Mouse (Mus musculus) spleen, adult 2 months (tissue): ENCODE measurements around the gene Ndufa13. TPM values are rescaled to one million over a fixed set of nuclear protein-coding genes. Genes with fewer than 3 reads are reported as not detected.

ENCODE experiments used
- DNase-seq, 2 experiments: peaks; one replicate each; pipeline versions ENCODE4 v3.0.0 to v3.0.0-alpha.2; 2012 to 2021; ENCODE audit warnings: low spot score in 2 of 2, low read depth in 1 of 2
- H3K27ac ChIP-seq: fragments of 200-500 bp; 2 replicates; pipeline ENCODE4 v1.5.1; 2012; ENCODE audit warnings: low read length, inconsistent platforms; ENCODE audit not compliant: insufficient read depth
- H3K27me3 ChIP-seq: fragments of 200-500 bp; 2 replicates; pipeline ENCODE4 v1.6.1; 2012; ENCODE audit warnings: mild to moderate bottlenecking, moderate library complexity, low read length, inconsistent platforms; ENCODE audit not compliant: control insufficient read depth, insufficient read depth
- H3K36me3 ChIP-seq: fragments of 200-500 bp; 2 replicates; pipeline ENCODE4 v1.6.1; 2012; ENCODE audit warnings: mild to moderate bottlenecking, low read length, inconsistent platforms; ENCODE audit not compliant: control insufficient read depth, insufficient read depth
- H3K4me1 ChIP-seq: fragments of 200-500 bp; 2 replicates; pipeline ENCODE4 v1.6.1; 2011; ENCODE audit warnings: inconsistent platforms; ENCODE audit not compliant: control insufficient read depth, insufficient read depth, insufficient read length
- H3K4me3 ChIP-seq: fragments of 200-500 bp; 2 replicates; pipeline ENCODE4 v1.5.1; 2011; ENCODE audit warnings: mild to moderate bottlenecking, inconsistent platforms; ENCODE audit not compliant: insufficient read depth, insufficient read length; ENCODE audit errors: extremely low read depth
- CTCF ChIP-seq: fragments of 200-500 bp; IDR thresholded peaks from 2 replicates; pipeline ENCODE4 v1.5.1; 2011; ENCODE audit warnings: mild to moderate bottlenecking, inconsistent platforms; ENCODE audit not compliant: insufficient read depth, insufficient read length, insufficient replicate concordance; ENCODE audit errors: extremely low read depth
- POLR2A ChIP-seq: fragments of 200-500 bp; IDR thresholded peaks from 2 replicates; pipeline ENCODE4 v1.6.1; 2011; ENCODE audit warnings: low read depth, low read length, inconsistent platforms
- WGBS: fragments of 180-500 bp; shearing (Covaris S2); methylation state at CpG from one replicate; pipeline ENCODE4 v1.1.7; 2018; 5-methylcytosine and 5-hydroxymethylcytosine counted together
- polyA plus RNA-seq: library from polyadenylated mRNA; depleted of rRNA; stranded (reverse); fragments of >200 nt; gene quantifications from 2 replicates; pipeline ENCODE4 v1.2.3, GENCODE M21; 2012

Gene Ndufa13
- polyA plus RNA-seq, 1 experiment = 53.8 TPM

DNA sequence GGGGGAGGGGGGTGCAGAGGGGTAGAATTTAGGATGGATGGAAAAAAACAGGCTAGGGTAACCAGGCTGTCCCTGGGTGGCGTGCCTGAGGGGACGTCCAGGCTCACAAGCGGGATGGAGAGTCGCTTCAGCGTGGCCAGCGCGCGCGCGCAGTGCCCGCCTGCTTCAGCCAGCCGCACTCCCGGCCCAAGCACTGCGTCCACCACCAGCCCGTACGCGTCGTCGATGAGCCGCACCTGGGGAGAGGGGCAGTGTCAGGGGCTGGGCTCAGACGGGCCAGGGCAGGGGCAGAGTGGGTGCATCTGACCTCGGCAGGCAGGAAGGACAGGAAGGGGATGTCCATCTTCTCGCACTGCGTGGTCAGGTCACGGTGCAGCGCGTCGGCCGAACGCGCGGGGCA lies 13.5 kb downstream of the Ndufa13 start:
- H3K4me1 ChIP-seq = peaks cover 23% of the 10 kb centered on the region
- TF ChIP-seq CTCF (no peak), POLR2A (no peak)
- peaks cover 7% of the 10 kb centered on the region for H3K36me3 ChIP-seq
- WGBS = 11% methylated on average over 32 of the region's 32 CpGs
- no peak for DNase-seq
- H3K27ac ChIP-seq = no peak overlapping the region
- H3K27me3 ChIP-seq = peaks cover 37% of the 10 kb centered on the region
- H3K4me3 ChIP-seq = no peak overlapping the region; the same call in 1 of the 2 replicates

DNA sequence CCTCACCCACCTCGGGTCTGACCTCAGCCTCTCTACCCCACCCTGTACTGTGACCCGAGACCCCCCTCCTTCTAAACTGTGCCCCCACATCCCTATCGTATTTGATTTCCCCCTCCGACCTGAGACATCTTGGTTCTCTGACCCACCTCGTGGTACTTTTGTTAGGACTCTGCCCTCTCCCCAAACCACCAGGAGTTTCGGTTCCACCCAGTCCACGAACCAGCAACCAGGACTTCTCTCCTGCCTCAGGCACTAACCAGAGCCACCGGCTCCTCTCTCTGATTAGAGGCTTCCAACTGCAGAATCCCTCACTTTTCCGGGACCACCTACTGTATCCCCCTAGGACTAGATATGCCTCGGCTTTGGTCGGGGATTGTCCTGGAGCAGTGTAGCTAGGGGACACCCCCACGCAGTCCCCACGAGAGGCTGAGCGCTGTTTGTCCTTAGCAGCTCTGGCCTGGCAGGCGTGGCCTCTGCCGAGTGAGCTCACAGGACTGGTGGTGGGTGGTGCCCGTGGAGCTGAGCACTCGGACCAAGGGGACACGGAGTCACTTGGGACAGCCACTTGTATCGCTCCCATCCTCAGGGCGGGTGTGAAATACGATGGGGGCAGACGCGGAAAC lies 14.0 kb downstream of the Ndufa13 start:
- Histone ChIP-seq H3K36me3 (peaks cover 2% of the 10 kb centered on the region; the same call in 1 of the 2 replicates), H3K4me1 (peaks cover 23% of the 10 kb centered on the region), H3K27ac (no peak overlapping the region), H3K4me3 (peak overlapping the region; percentile 48), H3K27me3 (peaks cover 37% of the 10 kb centered on the region)
- TF ChIP-seq CTCF (no peak), POLR2A (no peak)
- no peak for DNase-seq
- 5% methylated on average over 24 of the region's 24 CpGs for WGBS

GRCm38 (mm10) chr8:69887289-69888243 lies 14.8 kb downstream of the Ndufa13 start, which contains the start of gene Cilp2:
TSS of gene Cilp2 (minus strand) at chr8:69887687.
- TF ChIP-seq POLR2A = no peak
- peak in 1 of 2 experiments; percentile 41 for DNase-seq
- no peak within 1 kb of the TSS for H3K27ac ChIP-seq
- WGBS = 2% methylated on average over 60 of the region's 60 CpGs
- peak within 1 kb of the TSS; percentile 48 for H3K4me3 ChIP-seq
- H3K4me1 ChIP-seq = peaks cover 23% of the 10 kb centered on the region
- H3K27me3 ChIP-seq = peaks cover 40% of the 10 kb centered on the region
- H3K36me3 ChIP-seq = no peaks in the 10 kb centered on the region

GRCm38 (mm10) chr8:69884141-69884540 lies 18.2 kb downstream of the Ndufa13 start:
- H3K27me3 ChIP-seq = peaks cover 59% of the 10 kb centered on the region
- DNase-seq = no peak

DNA sequence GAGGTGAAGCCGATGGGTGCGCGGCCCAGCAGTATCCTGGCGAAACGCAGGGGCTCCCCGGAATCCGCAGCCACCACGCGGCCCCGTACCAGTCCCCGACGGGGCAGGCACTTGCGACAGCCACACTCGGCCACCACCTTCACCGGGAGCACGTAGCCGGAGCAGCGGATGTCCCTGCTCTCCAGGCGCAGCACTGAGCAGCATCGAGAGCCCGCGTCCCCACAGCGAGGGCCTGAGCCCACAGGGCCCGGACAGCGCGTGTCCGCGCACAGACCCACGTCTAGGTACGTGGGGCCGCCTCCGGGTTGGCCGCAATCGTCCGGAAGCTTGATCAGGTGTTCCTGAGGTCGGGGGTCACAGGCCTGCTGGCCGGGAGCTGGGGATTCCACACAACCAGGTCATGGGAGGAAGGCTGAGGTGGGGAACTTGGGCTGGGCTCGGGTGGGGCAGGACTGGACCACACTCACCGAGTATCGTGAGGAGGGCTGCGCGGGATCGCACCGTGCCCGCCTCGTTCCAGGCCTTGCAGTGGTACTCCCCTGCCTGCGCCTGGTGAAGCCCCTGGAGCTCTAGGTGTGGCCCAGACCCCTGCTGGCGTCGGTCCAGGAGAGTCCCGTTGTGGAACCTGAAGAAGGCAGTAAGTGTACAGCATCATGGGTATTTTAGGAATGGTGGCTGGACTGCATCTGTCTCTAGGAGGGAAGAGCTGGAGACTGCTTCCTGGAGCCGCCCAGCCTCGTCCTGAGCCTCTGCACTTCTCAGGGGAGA lies 19.3 kb downstream of the Ndufa13 start:
- H3K4me3 ChIP-seq = no peak overlapping the region
- no peak overlapping the region for H3K27ac ChIP-seq
- 25% methylated on average over 52 of the region's 52 CpGs for WGBS
- peaks cover 55% of the 10 kb centered on the region for H3K27me3 ChIP-seq
- peaks cover 26% of the 10 kb centered on the region for H3K4me1 ChIP-seq
- no peak for TF ChIP-seq CTCF
- TF ChIP-seq POLR2A = no peak
- H3K36me3 ChIP-seq = no peaks in the 10 kb centered on the region
- DNase-seq = no peak

More at GRCm38 (mm10) chr8:69884141-69884540, 18.2 kb downstream of the Ndufa13 start:
- H3K36me3 ChIP-seq = no peaks in the 10 kb centered on the region
- no peak overlapping the region for H3K27ac ChIP-seq
- no peak for TF ChIP-seq POLR2A
- no peak for TF ChIP-seq CTCF
- WGBS = 52% methylated on average over 13 of the region's 13 CpGs
- no peak overlapping the region for H3K4me3 ChIP-seq
- H3K4me1 ChIP-seq = peaks cover 34% of the 10 kb centered on the region

DNA sequence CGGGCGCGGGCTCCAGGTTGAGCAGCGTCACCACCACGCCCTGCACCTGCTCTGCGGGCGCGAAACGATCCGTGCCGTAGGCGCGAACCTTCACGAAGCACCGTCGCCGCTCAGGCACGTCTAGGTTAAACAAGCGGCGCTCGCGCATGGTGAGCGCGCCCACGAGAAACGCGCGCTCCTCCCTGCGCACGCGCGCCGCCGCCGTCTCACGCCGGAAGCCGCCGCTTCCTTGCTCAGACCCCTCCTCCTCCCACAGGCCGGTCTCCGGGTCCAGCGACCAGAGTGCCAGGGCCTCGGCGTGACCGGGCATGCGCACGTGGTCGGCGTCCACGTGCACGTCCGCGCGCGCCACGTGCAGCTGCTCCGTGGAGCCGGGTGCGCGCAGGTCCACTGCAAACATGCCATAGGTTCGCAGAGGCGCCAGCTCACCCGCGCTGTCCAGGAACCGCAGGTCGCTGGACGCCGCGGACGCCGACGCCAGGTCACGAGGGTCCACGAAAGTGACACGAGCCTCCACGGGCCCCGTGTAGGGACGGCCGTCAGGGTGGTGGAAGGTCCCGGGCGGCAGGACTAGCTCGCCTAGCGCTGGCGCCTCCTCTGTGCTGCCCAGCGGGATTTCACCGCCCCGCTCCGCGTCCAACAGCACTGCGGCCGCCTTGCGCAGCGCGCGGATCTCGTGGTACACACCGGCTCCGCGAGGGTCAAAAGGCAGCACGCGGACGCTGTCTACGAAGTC lies 20.2 kb downstream of the Ndufa13 start:
- WGBS = 12% methylated on average over 103 of the region's 103 CpGs
- no peak for DNase-seq
- TF ChIP-seq POLR2A = no peak
- no peak for TF ChIP-seq CTCF
- Histone ChIP-seq H3K4me3 (peak overlapping the region; percentile 33; the same call in 1 of the 2 replicates), H3K4me1 (peaks cover 21% of the 10 kb centered on the region), H3K36me3 (no peaks in the 10 kb centered on the region), H3K27me3 (peaks cover 48% of the 10 kb centered on the region), H3K27ac (no peak overlapping the region)
